Mouse (Mus musculus): Measurements from ENCODE around the gene Aph1b. TPM values are rescaled to one million over a fixed set of nuclear protein-coding genes. Genes with fewer than 3 reads are reported as not detected.
"Not testable (repeated sequence)": the region's sequence is repeated elsewhere in the genome, so short reads cannot be mapped to it uniquely, and the experiment has no call there.

Gene Aph1b
- total RNA-seq, 1 experiment = 1.1 TPM

- Histone ChIP-seq H3K27ac (ENCODE audit: insufficient read depth, low read depth, low read length, poor library complexity, severe bottlenecking) (no peak overlapping the region), H3K4me1 (ENCODE audit: control insufficient read depth in 2 of 2, insufficient read depth in 2 of 2, low read length in 2 of 2, poor library complexity in 1 of 2) (no peaks in the 10 kb centered on the region), H3K9me3 (ENCODE audit: control insufficient read depth, insufficient read depth, low read depth, low read length) (no peaks in the 10 kb centered on the region), H3K4me3 (ENCODE audit: insufficient read depth in 1 of 2, low read depth in 1 of 2, low read length in 2 of 2, poor library complexity in 1 of 2, severe bottlenecking in 1 of 2) (no peak overlapping the region), H3K36me3 (ENCODE audit: control insufficient read depth, insufficient read depth, low read length, poor library complexity, severe bottlenecking) (no peaks in the 10 kb centered on the region), H3K9ac (ENCODE audit: insufficient read depth, low read depth, low read length, poor library complexity, severe bottlenecking) (no peak overlapping the region)
- TF ChIP-seq ZC3H11A (IDR thresholded peaks at IDR 0.05; ENCODE audit: borderline replicate concordance, low read depth, low read length) = no peak
- no peak for TF ChIP-seq MAFK (IDR thresholded peaks at IDR 0.05; ENCODE audit: insufficient read depth, low read depth, low read length)
- TF ChIP-seq CHD2 (IDR thresholded peaks at IDR 0.05; ENCODE audit: low read depth, low read length) = no peak
- TF ChIP-seq ZNF384 (IDR thresholded peaks at IDR 0.05; ENCODE audit: low read depth, low read length) = no peak
- TF ChIP-seq HCFC1 (IDR thresholded peaks at IDR 0.05; ENCODE audit: borderline replicate concordance, insufficient read depth, low read length) = no peak
- in situ Hi-C loops (cut with MboI; ENCODE audit: low sequenced_read_pairs in 2 of 2, unreplicated experiment in 2 of 2) = no loop called here
- DNase-seq (ENCODE audit: low read depth, low spot score) = no peak
Measured at GRCm38 (mm10) chr9:66832366-66832908, 37.1 kb upstream of the Aph1b start.

DNA sequence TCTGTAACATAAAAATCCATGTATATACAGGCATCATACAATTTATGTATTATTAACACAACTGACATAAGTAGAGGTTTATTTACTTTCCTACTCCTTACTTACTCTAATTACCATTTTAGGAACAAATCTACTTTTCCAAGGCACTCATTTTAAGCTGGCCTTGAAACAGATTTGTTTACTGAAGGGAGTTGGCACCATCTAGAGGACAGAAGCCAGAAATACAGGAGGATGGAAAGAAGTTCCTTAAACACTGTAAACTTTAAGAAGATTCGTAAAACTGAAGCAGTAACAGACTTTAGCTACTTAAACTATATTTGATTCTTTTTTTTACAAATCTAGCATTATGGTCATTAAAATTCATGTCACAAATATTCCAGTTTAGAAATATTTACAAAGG lies 30.7 kb upstream of the Aph1b start:
- peak; percentile 42 for DNase-seq (ENCODE audit: low read depth, low spot score)
- in situ Hi-C loops (cut with MboI; ENCODE audit: low sequenced_read_pairs in 2 of 2, unreplicated experiment in 2 of 2) = no loop called here
- Histone ChIP-seq H3K9me3 (ENCODE audit: control insufficient read depth, insufficient read depth, low read depth, low read length) (no peaks in the 10 kb centered on the region), H3K9ac (ENCODE audit: insufficient read depth, low read depth, low read length, poor library complexity, severe bottlenecking) (no peak overlapping the region), H3K27ac (ENCODE audit: insufficient read depth, low read depth, low read length, poor library complexity, severe bottlenecking) (no peak overlapping the region), H3K36me3 (ENCODE audit: control insufficient read depth, insufficient read depth, low read length, poor library complexity, severe bottlenecking) (no peaks in the 10 kb centered on the region), H3K4me3 (ENCODE audit: insufficient read depth in 1 of 2, low read depth in 1 of 2, low read length in 2 of 2, poor library complexity in 1 of 2, severe bottlenecking in 1 of 2) (no peak overlapping the region), H3K4me1 (ENCODE audit: control insufficient read depth in 2 of 2, insufficient read depth in 2 of 2, low read length in 2 of 2, poor library complexity in 1 of 2) (no peaks in the 10 kb centered on the region)
- TF ChIP-seq HCFC1 (IDR thresholded peaks at IDR 0.05; ENCODE audit: borderline replicate concordance, insufficient read depth, low read length) (no peak), CHD2 (IDR thresholded peaks at IDR 0.05; ENCODE audit: low read depth, low read length) (no peak), MAFK (IDR thresholded peaks at IDR 0.05; ENCODE audit: insufficient read depth, low read depth, low read length) (no peak), ZC3H11A (IDR thresholded peaks at IDR 0.05; ENCODE audit: borderline replicate concordance, low read depth, low read length) (peak; percentile 91), ZNF384 (IDR thresholded peaks at IDR 0.05; ENCODE audit: low read depth, low read length) (no peak)

DNA sequence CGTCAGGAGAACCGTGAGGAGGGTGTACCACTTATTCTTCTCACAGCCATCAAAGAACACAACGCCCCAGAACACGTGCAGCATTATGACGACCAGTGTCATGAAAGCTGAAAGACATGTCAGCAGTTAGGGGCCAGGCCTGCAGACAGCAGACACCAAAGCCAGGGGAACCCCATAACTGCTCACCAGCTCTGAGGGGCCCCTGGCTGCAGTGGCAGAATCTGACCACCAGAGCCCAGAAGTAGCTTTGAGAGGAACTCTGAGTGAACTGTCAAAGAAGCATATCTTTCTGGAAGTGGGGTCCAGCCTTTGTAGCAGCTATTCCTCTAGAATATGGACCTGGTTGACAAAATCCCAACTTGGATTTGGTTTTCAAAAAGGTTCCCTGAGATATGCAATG lies 27.0 kb upstream of the Aph1b start:
- H3K4me1 ChIP-seq (ENCODE audit: control insufficient read depth in 2 of 2, insufficient read depth in 2 of 2, low read length in 2 of 2, poor library complexity in 1 of 2); H3K9ac ChIP-seq (ENCODE audit: insufficient read depth, low read depth, low read length, poor library complexity, severe bottlenecking); H3K27ac ChIP-seq (ENCODE audit: insufficient read depth, low read depth, low read length, poor library complexity, severe bottlenecking); DNase-seq (ENCODE audit: low read depth, low spot score); in situ Hi-C loops (cut with MboI; ENCODE audit: low sequenced_read_pairs in 2 of 2, unreplicated experiment in 2 of 2); H3K4me3 ChIP-seq (ENCODE audit: insufficient read depth in 1 of 2, low read depth in 1 of 2, low read length in 2 of 2, poor library complexity in 1 of 2, severe bottlenecking in 1 of 2); H3K9me3 ChIP-seq (ENCODE audit: control insufficient read depth, insufficient read depth, low read depth, low read length); H3K36me3 ChIP-seq (ENCODE audit: control insufficient read depth, insufficient read depth, low read length, poor library complexity, severe bottlenecking): not testable (repeated sequence)

GRCm38 (mm10) chr9:66820996-66821395 lies 25.7 kb upstream of the Aph1b start:
- Histone ChIP-seq H3K9ac (ENCODE audit: insufficient read depth, low read depth, low read length, poor library complexity, severe bottlenecking) (no peak overlapping the region), H3K36me3 (ENCODE audit: control insufficient read depth, insufficient read depth, low read length, poor library complexity, severe bottlenecking) (no peaks in the 10 kb centered on the region), H3K9me3 (ENCODE audit: control insufficient read depth, insufficient read depth, low read depth, low read length) (no peaks in the 10 kb centered on the region), H3K4me3 (ENCODE audit: insufficient read depth in 1 of 2, low read depth in 1 of 2, low read length in 2 of 2, poor library complexity in 1 of 2, severe bottlenecking in 1 of 2) (no peak overlapping the region), H3K27ac (ENCODE audit: insufficient read depth, low read depth, low read length, poor library complexity, severe bottlenecking) (no peak overlapping the region), H3K4me1 (ENCODE audit: control insufficient read depth in 2 of 2, insufficient read depth in 2 of 2, low read length in 2 of 2, poor library complexity in 1 of 2) (no peaks in the 10 kb centered on the region)
- in situ Hi-C loops (cut with MboI; ENCODE audit: low sequenced_read_pairs in 2 of 2, unreplicated experiment in 2 of 2) = no loop called here
- no peak for TF ChIP-seq ZC3H11A (IDR thresholded peaks at IDR 0.05; ENCODE audit: borderline replicate concordance, low read depth, low read length)
- no peak for TF ChIP-seq MAFK (IDR thresholded peaks at IDR 0.05; ENCODE audit: insufficient read depth, low read depth, low read length)
- no peak for TF ChIP-seq HCFC1 (IDR thresholded peaks at IDR 0.05; ENCODE audit: borderline replicate concordance, insufficient read depth, low read length)
- TF ChIP-seq ZNF384 (IDR thresholded peaks at IDR 0.05; ENCODE audit: low read depth, low read length) = no peak
- TF ChIP-seq CHD2 (IDR thresholded peaks at IDR 0.05; ENCODE audit: low read depth, low read length) = no peak
- no peak for DNase-seq (ENCODE audit: low read depth, low spot score)

DNA sequence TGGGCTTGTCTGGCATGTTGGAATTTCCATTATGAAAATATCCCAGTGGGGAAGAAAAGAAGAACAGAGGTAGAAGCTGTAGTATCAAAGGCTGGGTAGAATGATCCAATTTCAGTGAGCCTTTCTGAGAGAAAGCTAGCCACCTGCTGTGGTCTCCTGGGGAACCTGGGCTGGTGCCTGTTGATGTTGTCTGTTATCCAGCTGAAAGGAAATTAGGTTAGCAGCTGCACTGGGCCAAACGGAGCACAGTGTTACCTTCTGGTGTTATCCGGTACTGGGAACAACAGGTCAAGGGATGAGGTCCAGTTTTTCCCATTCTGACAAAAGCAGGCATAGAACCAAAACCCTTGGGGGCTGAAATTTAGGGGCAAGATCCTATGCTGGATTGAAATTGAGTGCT lies 18.1 kb upstream of the Aph1b start:
- TF ChIP-seq ZNF384 (IDR thresholded peaks at IDR 0.05; ENCODE audit: low read depth, low read length) (no peak), MAFK (IDR thresholded peaks at IDR 0.05; ENCODE audit: insufficient read depth, low read depth, low read length) (no peak)
- no peaks in the 10 kb centered on the region for H3K4me1 ChIP-seq (ENCODE audit: control insufficient read depth in 2 of 2, insufficient read depth in 2 of 2, low read length in 2 of 2, poor library complexity in 1 of 2)
- no peak overlapping the region for H3K4me3 ChIP-seq (ENCODE audit: insufficient read depth in 1 of 2, low read depth in 1 of 2, low read length in 2 of 2, poor library complexity in 1 of 2, severe bottlenecking in 1 of 2)
- no peaks in the 10 kb centered on the region for H3K9me3 ChIP-seq (ENCODE audit: control insufficient read depth, insufficient read depth, low read depth, low read length)
- no peak overlapping the region for H3K9ac ChIP-seq (ENCODE audit: insufficient read depth, low read depth, low read length, poor library complexity, severe bottlenecking)
- H3K36me3 ChIP-seq (ENCODE audit: control insufficient read depth, insufficient read depth, low read length, poor library complexity, severe bottlenecking) = no peaks in the 10 kb centered on the region
- H3K27ac ChIP-seq (ENCODE audit: insufficient read depth, low read depth, low read length, poor library complexity, severe bottlenecking) = no peak overlapping the region
- in situ Hi-C loops (cut with MboI; ENCODE audit: low sequenced_read_pairs in 2 of 2, unreplicated experiment in 2 of 2) = no loop called here
- DNase-seq (ENCODE audit: low read depth, low spot score) = no peak

DNA sequence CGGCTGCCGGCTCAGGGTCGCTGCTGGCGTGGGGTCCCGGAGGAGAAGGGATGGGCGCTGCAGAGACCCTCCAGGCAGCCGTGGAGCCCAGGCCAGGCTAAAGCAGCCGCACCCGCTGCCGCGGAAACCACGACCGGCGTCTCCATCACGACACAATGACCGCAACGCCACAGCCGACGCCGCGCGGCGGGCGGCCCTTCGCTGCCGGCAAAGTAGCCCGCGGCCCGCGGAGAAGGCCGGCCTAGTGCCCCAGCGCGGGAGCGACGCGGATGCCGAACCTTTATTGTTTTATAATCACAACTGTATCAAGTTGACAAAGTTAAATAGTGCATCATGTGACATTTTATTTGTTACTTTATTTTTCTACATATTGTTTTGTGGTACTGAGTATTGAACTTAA lies 10.7 kb upstream of the Aph1b start:
- H3K4me3 ChIP-seq (ENCODE audit: insufficient read depth in 1 of 2, low read depth in 1 of 2, low read length in 2 of 2, poor library complexity in 1 of 2, severe bottlenecking in 1 of 2); H3K9ac ChIP-seq (ENCODE audit: insufficient read depth, low read depth, low read length, poor library complexity, severe bottlenecking); H3K9me3 ChIP-seq (ENCODE audit: control insufficient read depth, insufficient read depth, low read depth, low read length); DNase-seq (ENCODE audit: low read depth, low spot score); in situ Hi-C loops (cut with MboI; ENCODE audit: low sequenced_read_pairs in 2 of 2, unreplicated experiment in 2 of 2); H3K27ac ChIP-seq (ENCODE audit: insufficient read depth, low read depth, low read length, poor library complexity, severe bottlenecking); H3K36me3 ChIP-seq (ENCODE audit: control insufficient read depth, insufficient read depth, low read length, poor library complexity, severe bottlenecking); H3K4me1 ChIP-seq (ENCODE audit: control insufficient read depth in 2 of 2, insufficient read depth in 2 of 2, low read length in 2 of 2, poor library complexity in 1 of 2): not testable (repeated sequence)

Data from ES-E14 (cell line).